Mouse (Mus musculus) limb, embryonic 12.5 days (tissue): Measurements from ENCODE around the gene Nudt3. TPM values are rescaled to one million over a fixed set of nuclear protein-coding genes. Genes with fewer than 3 reads are reported as not detected.

Experiments used
- ATAC-seq: fragments of 200-750 bp; cut with Nextera tagmentation; 2 replicates; pipeline ENCODE4 v1.8.0; 2017; ENCODE audit warnings: low read depth, moderate TSS enrichment; ENCODE audit not compliant: insufficient number of reproducible peaks, insufficient read depth, low FRiP score, low TSS enrichment
- H3K27ac ChIP-seq: fragments of 300-500 bp; sonication (generic); 2 replicates; pipeline ENCODE4 v1.5.1; 2016; ENCODE audit warnings: mild to moderate bottlenecking, moderate library complexity
- H3K27me3 ChIP-seq: fragments of 300-500 bp; sonication (generic); 2 replicates; pipeline ENCODE4 v1.6.1; 2016; ENCODE audit warnings: mild to moderate bottlenecking, moderate library complexity
- H3K36me3 ChIP-seq: fragments of 300-500 bp; sonication (generic); 2 replicates; pipeline ENCODE4 v1.6.1; 2016; ENCODE audit warnings: mild to moderate bottlenecking, moderate library complexity
- H3K4me1 ChIP-seq: fragments of 300-500 bp; sonication (generic); replicated peaks from 2 replicates; pipeline ENCODE4 v1.6.1; 2016
- H3K4me2 ChIP-seq: fragments of 300-500 bp; sonication (generic); 2 replicates; pipeline ENCODE4 v1.6.1; 2016; ENCODE audit warnings: mild to moderate bottlenecking, moderate library complexity
- H3K4me3 ChIP-seq: fragments of 300-500 bp; sonication (generic); replicated peaks from 2 replicates; pipeline ENCODE4 v1.5.1; 2016; ENCODE audit warnings: mild to moderate bottlenecking
- H3K9ac ChIP-seq: fragments of 300-500 bp; sonication (generic); replicated peaks from 2 replicates; pipeline ENCODE4 v1.6.1; 2016; ENCODE audit warnings: mild to moderate bottlenecking, moderate library complexity
- H3K9me3 ChIP-seq: fragments of 300-500 bp; sonication (generic); 2 replicates; pipeline ENCODE4 v1.6.1; 2016; ENCODE audit warnings: mild to moderate bottlenecking, moderate library complexity
- WGBS: fragments of 180-500 bp; shearing (Covaris S2); methylation state at CpG from one replicate; pipeline ENCODE4 v1.1.7; 2016; 5-methylcytosine and 5-hydroxymethylcytosine counted together
- polyA plus RNA-seq: library from polyadenylated mRNA; unstranded; fragments of >200 nt; fragmentation: Nextera tagmentation; extraction: Ambion mirVana; gene quantifications from 2 replicates; pipeline ENCODE4 v1.2.1, GENCODE M21; 2016

Nudt3 gene
- polyA plus RNA-seq, 1 experiment from 2014 or later = 126 TPM

DNA sequence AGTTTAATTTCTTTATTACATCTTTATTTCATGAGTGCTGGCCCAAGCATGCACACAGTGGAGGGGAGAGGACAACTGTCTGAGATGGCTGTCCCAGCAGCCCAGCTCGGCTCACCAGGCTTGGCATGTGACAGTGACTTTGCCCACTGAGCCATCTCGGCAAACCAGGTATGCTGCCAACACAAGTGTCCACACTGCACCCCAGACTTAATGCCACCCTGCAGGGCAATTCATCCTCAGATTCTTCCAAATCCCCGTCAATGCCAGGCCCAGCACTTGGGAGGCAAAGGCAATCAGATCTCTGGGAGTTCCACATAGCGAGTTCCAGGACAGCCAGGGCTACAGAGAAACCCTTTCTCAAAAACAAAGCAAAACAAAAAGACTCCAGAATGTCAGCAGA lies 10.3 kb downstream of the Nudt3 start:
- 85% methylated on average over 4 of the region's 4 CpGs for WGBS

GRCm38 (mm10) chr17:27611994-27612393 lies 11.3 kb downstream of the Nudt3 start:
- H3K9me3 ChIP-seq = 0 out of 2 replicates have a peak, but pooled peaks cover 6% of the 10 kb centered on the region
- no peak overlapping the region for H3K27ac ChIP-seq
- H3K27me3 ChIP-seq = no peaks in the 10 kb centered on the region
- peaks cover 34% of the 10 kb centered on the region for H3K4me1 ChIP-seq
- no peak overlapping the region for H3K9ac ChIP-seq
- no peak overlapping the region for H3K4me3 ChIP-seq
- ATAC-seq = no peak
- H3K36me3 ChIP-seq = peaks cover 34% of the 10 kb centered on the region
- 78% methylated on average over 5 of the region's 5 CpGs for WGBS
- no peak overlapping the region for H3K4me2 ChIP-seq

More for the DNA sequence above, 10.3 kb downstream of the Nudt3 start:
- Histone ChIP-seq H3K36me3 (peaks cover 37% of the 10 kb centered on the region), H3K4me2 (no peak overlapping the region), H3K9me3 (peaks cover 15% of the 10 kb centered on the region), H3K9ac (no peak overlapping the region; the same call in 1 of the 2 replicates), H3K27me3 (no peaks in the 10 kb centered on the region), H3K4me1 (peaks cover 34% of the 10 kb centered on the region), H3K27ac (no peak overlapping the region), H3K4me3 (no peak overlapping the region)
- no peak for ATAC-seq

DNA sequence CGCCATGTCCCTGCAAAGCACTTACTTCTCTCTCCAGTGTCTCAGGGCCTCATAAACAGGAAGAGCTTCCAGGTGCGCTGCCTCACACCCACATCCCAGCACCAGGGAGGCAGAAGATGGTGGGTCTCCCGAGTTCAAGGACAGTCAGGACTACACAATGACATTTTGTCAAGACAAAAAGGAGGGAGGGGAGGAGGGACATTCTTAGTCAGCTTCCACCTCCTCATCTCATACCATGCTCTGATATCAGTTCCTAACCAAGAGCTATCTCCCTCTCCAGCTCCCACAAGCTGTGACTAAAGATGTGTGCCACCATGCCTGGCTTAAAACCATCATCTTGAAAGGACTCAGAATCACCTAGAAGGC lies 11.8 kb downstream of the Nudt3 start:
- H3K27ac ChIP-seq = no peak overlapping the region; the same call in 1 of the 2 replicates
- 64% methylated on average over 3 of the region's 3 CpGs for whole genome bisulfite sequencing
- no peaks in the 10 kb centered on the region for H3K27me3 ChIP-seq
- H3K4me1 ChIP-seq = peaks cover 34% of the 10 kb centered on the region
- H3K4me2 ChIP-seq = no peak overlapping the region
- 0 out of 2 replicates have a peak, but pooled peaks cover 1% of the 10 kb centered on the region for H3K9me3 ChIP-seq
- no peak overlapping the region for H3K4me3 ChIP-seq
- no peak for ATAC-seq
- no peak overlapping the region for H3K9ac ChIP-seq
- peaks cover 32% of the 10 kb centered on the region for H3K36me3 ChIP-seq

- Histone ChIP-seq H3K9me3 (no peaks in the 10 kb centered on the region), H3K27ac (no peak overlapping the region; the same call in none of the 2 replicates), H3K4me2 (no peak overlapping the region), H3K4me1 (peaks cover 34% of the 10 kb centered on the region), H3K4me3 (no peak overlapping the region), H3K27me3 (no peaks in the 10 kb centered on the region), H3K9ac (no peak overlapping the region), H3K36me3 (peaks cover 32% of the 10 kb centered on the region)
- ATAC-seq = no peak
- whole genome bisulfite sequencing = 84% methylated on average over 10 of the region's 10 CpGs
These were observed 12.4 kb downstream of the Nudt3 start for GRCm38 (mm10) chr17:27610679-27611518.

GRCm38 (mm10) chr17:27609576-27609975 lies 13.7 kb downstream of the Nudt3 start:
- Histone ChIP-seq H3K27ac (no peak overlapping the region), H3K4me1 (peaks cover 38% of the 10 kb centered on the region), H3K9ac (no peak overlapping the region), H3K9me3 (no peaks in the 10 kb centered on the region), H3K36me3 (peaks cover 32% of the 10 kb centered on the region), H3K4me3 (no peak overlapping the region), H3K4me2 (no peak overlapping the region), H3K27me3 (no peaks in the 10 kb centered on the region)
- ATAC-seq = no peak
- WGBS = 83% methylated on average over 7 of the region's 7 CpGs

- no peak overlapping the region for H3K4me3 ChIP-seq
- no peak overlapping the region for H3K27ac ChIP-seq
- H3K27me3 ChIP-seq = no peaks in the 10 kb centered on the region
- H3K4me1 ChIP-seq = peaks cover 39% of the 10 kb centered on the region
- H3K9me3 ChIP-seq = no peaks in the 10 kb centered on the region
- H3K9ac ChIP-seq = no peak overlapping the region
- no peak overlapping the region for H3K4me2 ChIP-seq
- WGBS = 77% methylated on average over 21 of the region's 21 CpGs
- ATAC-seq = no peak
- H3K36me3 ChIP-seq = peaks cover 16% of the 10 kb centered on the region
These were observed 19.6 kb downstream of the Nudt3 start for GRCm38 (mm10) chr17:27603522-27604234.

DNA sequence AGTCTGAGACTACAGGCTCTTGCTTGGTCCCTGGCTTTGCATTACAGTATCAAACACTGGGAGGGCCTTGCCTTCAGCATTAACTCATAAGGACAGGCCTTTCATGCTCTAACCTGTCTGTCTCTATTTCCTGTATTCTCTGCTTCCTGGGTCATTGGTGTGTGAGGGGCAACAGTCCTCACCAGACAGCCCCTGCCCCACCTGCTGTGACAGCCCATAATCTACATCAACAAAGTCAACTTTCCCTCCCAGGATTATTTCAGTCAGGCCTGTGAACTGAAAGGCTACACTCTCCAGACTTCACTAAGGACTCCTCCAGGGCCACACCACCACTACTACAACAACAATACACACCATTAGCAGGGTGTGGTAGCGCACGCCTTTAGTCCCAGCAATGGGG lies 20.3 kb downstream of the Nudt3 start:
- Histone ChIP-seq H3K27me3 (no peaks in the 10 kb centered on the region), H3K4me2 (no peak overlapping the region), H3K9ac (no peak overlapping the region; the same call in 1 of the 2 replicates), H3K4me3 (no peak overlapping the region), H3K4me1 (peaks cover 39% of the 10 kb centered on the region), H3K9me3 (no peaks in the 10 kb centered on the region), H3K27ac (no peak overlapping the region), H3K36me3 (peaks cover 12% of the 10 kb centered on the region)
- 90% methylated on average over 2 of the region's 2 CpGs for WGBS
- ATAC-seq = no peak

- no peak for ATAC-seq
- Histone ChIP-seq H3K4me1 (peaks cover 45% of the 10 kb centered on the region), H3K4me3 (no peak overlapping the region), H3K27me3 (no peaks in the 10 kb centered on the region), H3K27ac (0 out of 2 replicates have a peak overlapping the region, but pooled peaks have one; percentile 18), H3K9ac (no peak overlapping the region), H3K9me3 (no peaks in the 10 kb centered on the region), H3K36me3 (peaks cover 17% of the 10 kb centered on the region), H3K4me2 (no peak overlapping the region)
- WGBS = 78% methylated on average over 5 of the region's 5 CpGs
These were observed 22.4 kb downstream of the Nudt3 start for GRCm38 (mm10) chr17:27600869-27601268.

DNA sequence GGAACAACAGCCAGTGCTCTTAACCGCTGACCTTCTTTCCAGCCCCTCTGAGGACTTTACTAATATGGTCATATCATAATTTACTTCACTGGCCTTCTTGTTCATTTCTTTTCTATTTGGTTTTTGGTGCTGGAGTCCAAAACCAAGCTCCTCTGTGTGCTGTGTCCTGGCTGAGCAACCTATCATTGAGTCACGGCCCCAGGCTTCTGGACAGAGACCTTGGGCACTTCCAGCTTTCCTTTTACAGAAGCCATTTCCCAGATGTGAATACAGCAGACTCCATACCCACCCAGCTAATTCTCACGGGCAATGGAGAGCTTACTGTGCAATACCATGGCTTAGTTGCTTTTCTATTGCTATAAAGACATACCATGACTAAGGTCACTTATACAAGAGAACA lies 23.0 kb downstream of the Nudt3 start:
- Histone ChIP-seq H3K27ac (no peak overlapping the region), H3K4me2 (no peak overlapping the region), H3K4me1 (peaks cover 45% of the 10 kb centered on the region), H3K9ac (no peak overlapping the region), H3K4me3 (no peak overlapping the region), H3K36me3 (peaks cover 23% of the 10 kb centered on the region), H3K9me3 (no peaks in the 10 kb centered on the region), H3K27me3 (no peaks in the 10 kb centered on the region)
- WGBS = 86% methylated on average over 3 of the region's 3 CpGs
- ATAC-seq = no peak

DNA sequence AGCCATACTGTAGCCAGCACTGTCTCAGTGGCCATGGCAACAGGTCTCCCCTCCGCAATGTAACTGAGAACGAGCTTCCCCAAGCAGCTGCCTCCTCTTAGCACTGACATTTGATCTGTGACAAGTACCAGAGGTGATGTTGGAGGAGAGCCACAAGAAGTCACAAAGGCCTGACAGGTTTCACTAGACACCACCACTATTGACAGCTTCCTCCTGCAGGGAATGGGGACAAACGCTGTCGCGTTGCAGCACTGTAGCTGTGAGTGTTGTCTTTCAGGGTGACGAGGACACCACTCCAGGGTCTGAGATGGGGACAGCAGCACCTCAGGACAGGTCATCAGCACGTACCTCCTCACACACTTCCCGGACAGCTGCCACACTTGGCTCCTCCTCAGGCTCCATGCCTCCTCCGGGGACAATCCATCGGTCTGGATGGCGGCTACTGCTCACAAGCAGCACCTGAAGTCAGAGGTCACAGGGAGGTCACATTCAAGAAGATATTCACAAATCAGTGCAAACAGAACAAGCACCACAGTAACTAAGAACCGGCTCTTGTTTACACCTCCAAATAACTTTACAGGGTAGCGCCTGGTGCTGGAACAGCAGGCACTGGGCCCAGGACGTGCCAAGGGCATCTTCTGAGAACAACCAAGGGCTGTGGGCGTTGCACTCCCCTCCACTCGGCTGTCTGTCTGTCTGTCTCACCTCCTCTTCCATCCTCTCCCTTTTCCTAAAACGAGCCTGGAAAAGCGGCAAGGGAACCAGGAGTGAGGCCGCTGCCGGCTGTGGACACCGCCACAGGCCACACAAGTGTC lies 26.7 kb downstream of the Nudt3 start:
- H3K4me3 ChIP-seq = no peak overlapping the region
- no peak overlapping the region for H3K9ac ChIP-seq
- H3K4me2 ChIP-seq = no peak overlapping the region
- ATAC-seq = no peak
- peaks cover 16% of the 10 kb centered on the region for H3K4me1 ChIP-seq
- no peaks in the 10 kb centered on the region for H3K9me3 ChIP-seq
- H3K27me3 ChIP-seq = no peaks in the 10 kb centered on the region
- peaks cover 57% of the 10 kb centered on the region for H3K36me3 ChIP-seq
- H3K27ac ChIP-seq = no peak overlapping the region
- 60% methylated on average over 21 of the region's 21 CpGs for WGBS
